Comparison of ENCODE assay signal across 14 mouse cellular contexts in genomic region chr6:137386935-137387334, GRCm38 (mm10).
DNase-seq lines count a peak whose midpoint lies in the region; ATAC-seq and TF ChIP-seq lines count a peak whose summit lies in the region.
"Had no signal": no experiment of that assay in that cellular context is flagged by ENCODE, and none has a peak within 500 bp of the region (broad histone marks: within the 10 kb centered on the region; RNA-seq: fewer than 3 reads in every experiment).

No protein-coding gene starts in this region.

- ATAC-seq in intestine, postnatal 0 days, result no peak
- no peak for ATAC-seq in intestine, embryonic 16.5 days
- ATAC-seq in granulocyte monocyte progenitor cell, adult 5-6 weeks (replicated peaks; ENCODE audit: poor library complexity, severe bottlenecking), result peak; percentile 64
- ATAC-seq in megakaryocyte, adult 5-6 weeks (ENCODE audit: poor library complexity, severe bottlenecking), result peak; percentile 53
- no peak for ATAC-seq in midbrain, postnatal 0 days (ENCODE audit: low FRiP score)

- no peaks in the 10 kb centered on the region for H3K36me3 ChIP-seq in intestine, postnatal 0 days (ENCODE audit: control insufficient read depth, insufficient read depth)
- H3K36me3 ChIP-seq in intestine, embryonic 16.5 days (ENCODE audit: control insufficient read depth, insufficient read depth, low read length), result no peaks in the 10 kb centered on the region
- H3K36me3 ChIP-seq in midbrain, postnatal 0 days (ENCODE audit: insufficient read depth, low read length), result peaks cover 15% of the 10 kb centered on the region

- H3K27ac ChIP-seq in intestine, postnatal 0 days (ENCODE audit: low read depth, low read length), result no peak overlapping the region
- no peak overlapping the region for H3K27ac ChIP-seq in intestine, embryonic 16.5 days (ENCODE audit: low read length)
- no peak overlapping the region for H3K27ac ChIP-seq in midbrain, postnatal 0 days (ENCODE audit: low read depth, low read length)
- H3K27ac ChIP-seq: heart, adult 2 months; midbrain, embryonic 12.5 days had no signal

- H3K9me3 ChIP-seq in intestine, postnatal 0 days (ENCODE audit: control insufficient read depth), result no peaks in the 10 kb centered on the region
- H3K9me3 ChIP-seq in intestine, embryonic 16.5 days (ENCODE audit: control insufficient read depth, low read length), result no peaks in the 10 kb centered on the region
- H3K9me3 ChIP-seq in midbrain, postnatal 0 days (ENCODE audit: low read length), result no peaks in the 10 kb centered on the region
- H3K9me3 ChIP-seq: midbrain, embryonic 12.5 days had no signal

- no peak overlapping the region for H3K9ac ChIP-seq in intestine, postnatal 0 days (ENCODE audit: low read depth, low read length)
- H3K9ac ChIP-seq in intestine, embryonic 16.5 days (ENCODE audit: low read depth, low read length), result no peak overlapping the region
- no peak overlapping the region for H3K9ac ChIP-seq in midbrain, postnatal 0 days (replicated peaks; ENCODE audit: low read length, poor library complexity, severe bottlenecking)
- H3K9ac ChIP-seq: midbrain, embryonic 12.5 days had no signal

- no peaks in the 10 kb centered on the region for H3K27me3 ChIP-seq in intestine, postnatal 0 days (replicated peaks; ENCODE audit: control insufficient read depth, insufficient read depth, low read length)
- H3K27me3 ChIP-seq in intestine, embryonic 16.5 days (replicated peaks; ENCODE audit: control insufficient read depth, insufficient read depth, low read length), result no peaks in the 10 kb centered on the region
- no peaks in the 10 kb centered on the region for H3K27me3 ChIP-seq in midbrain, postnatal 0 days (ENCODE audit: insufficient read depth, low read length)
- H3K27me3 ChIP-seq: midbrain, embryonic 12.5 days had no signal

- H3K4me1 ChIP-seq in intestine, postnatal 0 days (replicated peaks; ENCODE audit: control insufficient read depth, insufficient read depth, low read length), result no peaks in the 10 kb centered on the region
- H3K4me1 ChIP-seq in intestine, embryonic 16.5 days (ENCODE audit: control insufficient read depth, insufficient read depth, low read length), result peaks cover 6% of the 10 kb centered on the region; the same call in 1 of the 2 replicates
- no peaks in the 10 kb centered on the region for H3K4me1 ChIP-seq in midbrain, postnatal 0 days (ENCODE audit: insufficient read depth, low read length)
- H3K4me1 ChIP-seq: midbrain, embryonic 12.5 days had no signal

- peak; percentile 61 for DNase-seq in ES-CJ7 (ENCODE audit: low read depth, low spot score)
- DNase-seq in midbrain, postnatal 0 days (ENCODE audit: low spot score), result no peak
- no peak for DNase-seq in embryo, embryonic 9.5 days (ENCODE audit: extremely low spot score)
- DNase-seq: cerebellum, adult 18-20 months; kidney, postnatal 10 days; lung, adult 2 months; right cerebral cortex, postnatal 4 days; thymus, postnatal 25 days had no signal

- no peak overlapping the region for H3K4me2 ChIP-seq in intestine, postnatal 0 days (replicated peaks; ENCODE audit: low read depth)
- H3K4me2 ChIP-seq in intestine, embryonic 16.5 days (ENCODE audit: low read depth, low read length), result no peak overlapping the region
- H3K4me2 ChIP-seq in midbrain, postnatal 0 days (ENCODE audit: low read depth, low read length, poor library complexity, severe bottlenecking), result no peak overlapping the region
- H3K4me2 ChIP-seq: midbrain, embryonic 12.5 days had no signal

- no peak overlapping the region for H3K4me3 ChIP-seq in intestine, postnatal 0 days (ENCODE audit: low read depth, low read length)
- no peak overlapping the region for H3K4me3 ChIP-seq in intestine, embryonic 16.5 days (ENCODE audit: low read length)
- no peak overlapping the region for H3K4me3 ChIP-seq in midbrain, postnatal 0 days (ENCODE audit: low read depth, low read length)
- H3K4me3 ChIP-seq: heart, adult 2 months; midbrain, embryonic 12.5 days had no signal

- WGBS in intestine, postnatal 0 days, result 52% methylated on average over 3 of the region's 4 CpGs
- 47% methylated on average over 4 of the region's 4 CpGs for WGBS in intestine, embryonic 16.5 days
- 58% methylated on average over 3 of the region's 4 CpGs for WGBS in midbrain, postnatal 0 days

- 0 out of 2 replicates have a peak, but pooled peaks have one; percentile 14 for TF ChIP-seq CTCF in intestine, postnatal 0 days (IDR thresholded peaks at IDR 0.05; ENCODE audit: low read depth)
- TF ChIP-seq CTCF in midbrain, postnatal 0 days (IDR thresholded peaks at IDR 0.05), result no peak

Comparison
In these comparisons a context has a peak if more than half of its experiments do, and no peak if none do; other contexts are left out.
1. ATAC-seq: peak in granulocyte monocyte progenitor cell, adult 5-6 weeks (single experiment) and megakaryocyte, adult 5-6 weeks (single experiment); none in intestine, postnatal 0 days (single experiment), intestine, embryonic 16.5 days (single experiment) and midbrain, postnatal 0 days (single experiment).